Mouse (Mus musculus): ENCODE results near the gene Pxn.

The Pxn gene

DNA sequence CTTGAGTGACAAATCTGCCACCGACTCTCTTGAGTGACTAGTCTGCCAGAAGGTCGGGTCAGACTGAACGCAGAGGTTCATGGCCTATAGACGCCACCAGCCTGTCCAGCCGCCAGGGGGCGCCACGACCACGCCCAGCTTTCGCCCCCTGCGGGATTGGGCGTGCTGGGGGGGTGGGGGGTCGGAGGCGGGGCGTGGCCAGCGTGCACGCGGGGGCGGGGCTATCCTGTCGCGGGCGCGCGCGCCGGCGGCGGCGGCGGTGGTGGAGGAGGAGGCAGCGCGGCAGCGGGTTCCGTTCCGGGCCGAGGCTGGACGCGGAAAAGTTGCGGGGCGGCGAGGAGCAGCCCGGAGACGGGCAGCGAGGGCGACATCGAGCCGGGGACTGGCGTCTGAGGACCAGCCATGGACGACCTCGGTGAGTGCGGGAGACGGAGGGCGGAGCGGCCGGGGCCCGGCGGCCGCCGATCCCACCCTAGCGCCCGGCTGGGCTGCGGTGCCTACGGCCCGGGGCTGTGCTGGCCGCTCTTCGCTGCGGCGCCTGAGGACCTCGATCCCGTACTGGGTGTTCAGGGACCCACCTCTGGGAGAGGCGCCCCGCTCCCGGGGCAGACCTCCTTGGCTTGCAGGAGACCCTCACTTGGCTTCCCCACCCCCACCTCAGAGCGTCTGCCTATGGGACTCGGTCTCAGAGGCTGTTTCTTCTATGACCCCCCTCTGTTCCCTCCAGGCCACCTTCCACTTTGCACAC, at the start of gene Pxn:
Pxn (plus strand) TSS at position 223 of the 748 bp plus-strand sequence.
- peak; percentile 86 for DNase-seq (ENCODE audit: low read depth, low spot score)

DNA sequence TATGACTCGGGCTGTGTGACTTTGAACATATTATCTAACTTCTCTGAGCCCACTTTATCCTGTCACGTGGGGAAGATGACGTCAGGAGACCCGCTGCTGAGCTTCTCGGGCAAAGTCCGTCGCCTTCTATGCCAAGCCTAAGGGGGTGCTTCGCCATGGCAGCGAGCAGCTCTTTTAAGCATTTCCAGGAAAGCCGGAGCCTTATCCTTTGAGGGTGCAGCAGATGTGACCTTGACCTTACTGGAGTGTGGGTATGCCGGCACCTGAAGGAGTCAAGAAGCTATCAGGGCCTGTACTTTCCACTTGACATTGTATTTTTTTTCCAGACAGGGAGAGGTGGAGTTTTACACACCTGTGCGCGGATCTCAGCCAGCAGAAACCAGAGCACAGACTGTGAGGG, 47.6 kb upstream of the Pxn start:
- DNase-seq (ENCODE audit: low read depth, low spot score): no peak

DNA sequence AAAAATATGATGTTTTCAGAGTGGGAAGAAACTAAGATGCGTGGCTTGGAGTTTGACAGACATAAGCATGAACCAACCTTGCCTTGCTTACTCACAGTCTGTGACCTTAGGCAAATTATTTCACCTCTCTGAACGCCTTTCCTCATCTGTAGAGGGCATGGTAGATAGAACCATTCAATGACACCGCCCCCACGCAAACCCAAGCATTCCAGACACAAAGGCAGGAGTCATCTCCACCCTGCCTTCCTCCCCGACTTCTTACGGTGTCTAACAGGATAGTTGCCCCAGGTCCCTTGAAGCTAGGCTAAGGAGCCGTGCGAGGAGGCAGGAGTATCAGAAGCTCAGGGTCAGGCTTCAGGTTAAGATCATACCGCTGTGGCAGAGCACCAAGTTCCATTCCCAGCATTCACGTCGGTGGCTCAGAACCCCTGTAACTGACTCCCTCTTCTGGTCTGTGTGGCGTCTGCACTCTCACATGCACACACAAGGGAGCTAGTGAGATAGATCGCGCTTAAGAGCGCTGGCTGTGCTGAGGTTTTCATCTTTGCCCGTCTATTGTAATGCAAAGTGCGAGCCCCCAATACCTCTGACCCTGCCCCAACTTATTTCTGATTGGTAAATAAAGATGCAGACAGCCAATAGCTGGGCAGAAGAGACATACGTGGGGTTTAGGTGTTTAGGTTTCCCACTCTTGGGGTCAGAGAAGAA, 41.9 kb upstream of the Pxn start:
- DNase-seq (ENCODE audit: low read depth, low spot score): no peak

DNA sequence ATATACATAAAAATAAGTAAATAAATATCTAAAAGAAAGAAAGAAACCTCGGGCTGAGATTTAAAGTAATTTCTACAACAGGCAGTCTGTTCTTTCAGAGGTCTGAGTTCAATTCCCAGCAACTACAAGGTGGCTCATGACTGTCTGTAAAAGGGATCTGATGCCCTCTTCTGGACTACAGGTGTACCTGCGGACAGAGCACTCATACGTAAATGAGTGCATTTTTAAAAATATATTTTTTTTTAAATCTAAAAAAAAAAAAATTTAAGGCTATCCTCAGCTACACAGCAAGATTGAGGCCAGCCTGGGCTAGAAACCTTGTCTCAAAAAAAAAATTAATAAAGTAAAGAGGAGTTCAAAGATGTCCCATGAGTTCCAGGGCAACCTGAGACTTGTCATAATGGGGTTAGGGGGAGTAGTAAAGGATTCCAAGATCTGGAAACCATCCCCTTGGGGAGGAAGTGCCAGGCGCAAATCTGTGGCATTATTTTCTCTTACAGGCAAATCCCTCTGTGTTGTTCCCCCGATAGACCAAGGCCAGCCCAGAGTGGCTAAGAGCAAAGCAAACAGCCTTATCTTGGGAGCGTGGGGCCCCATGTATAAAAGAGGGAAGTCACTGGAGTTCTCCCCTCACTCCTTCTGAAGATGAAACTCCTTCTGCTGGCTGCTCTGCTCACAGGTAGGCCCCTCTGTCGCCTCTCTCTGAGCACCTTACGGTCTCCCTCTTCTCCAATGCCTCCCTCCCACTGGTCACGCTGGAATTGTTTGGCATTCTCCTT, 40.6 kb upstream of the Pxn start, which contains the start of gene Pla2g1b:
Pla2g1b (plus strand) TSS at position 621 of the 779 bp plus-strand sequence.
- DNase-seq (ENCODE audit: low read depth, low spot score): peak; percentile 52

DNA sequence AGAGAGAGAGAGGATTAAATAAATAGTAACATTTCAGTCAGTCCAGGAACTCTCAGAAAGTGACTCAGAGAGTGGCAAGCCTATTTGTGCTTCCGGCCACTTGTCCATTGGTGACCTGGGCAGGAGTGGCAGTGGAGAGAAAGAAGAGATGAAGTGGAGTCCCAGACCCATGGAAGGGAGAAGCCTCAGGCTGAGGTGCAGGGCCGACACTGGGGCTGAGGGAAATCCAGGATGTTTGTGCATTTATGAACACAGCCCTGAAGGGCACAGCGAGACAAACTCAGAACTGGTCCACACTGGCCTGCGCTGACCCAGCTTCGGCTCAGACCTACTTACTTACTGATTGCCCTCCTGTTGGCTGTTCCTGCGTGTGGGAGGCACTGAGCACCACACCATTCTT, 36.7 kb upstream of the Pxn start:
- DNase-seq (ENCODE audit: low read depth, low spot score): no peak

DNA sequence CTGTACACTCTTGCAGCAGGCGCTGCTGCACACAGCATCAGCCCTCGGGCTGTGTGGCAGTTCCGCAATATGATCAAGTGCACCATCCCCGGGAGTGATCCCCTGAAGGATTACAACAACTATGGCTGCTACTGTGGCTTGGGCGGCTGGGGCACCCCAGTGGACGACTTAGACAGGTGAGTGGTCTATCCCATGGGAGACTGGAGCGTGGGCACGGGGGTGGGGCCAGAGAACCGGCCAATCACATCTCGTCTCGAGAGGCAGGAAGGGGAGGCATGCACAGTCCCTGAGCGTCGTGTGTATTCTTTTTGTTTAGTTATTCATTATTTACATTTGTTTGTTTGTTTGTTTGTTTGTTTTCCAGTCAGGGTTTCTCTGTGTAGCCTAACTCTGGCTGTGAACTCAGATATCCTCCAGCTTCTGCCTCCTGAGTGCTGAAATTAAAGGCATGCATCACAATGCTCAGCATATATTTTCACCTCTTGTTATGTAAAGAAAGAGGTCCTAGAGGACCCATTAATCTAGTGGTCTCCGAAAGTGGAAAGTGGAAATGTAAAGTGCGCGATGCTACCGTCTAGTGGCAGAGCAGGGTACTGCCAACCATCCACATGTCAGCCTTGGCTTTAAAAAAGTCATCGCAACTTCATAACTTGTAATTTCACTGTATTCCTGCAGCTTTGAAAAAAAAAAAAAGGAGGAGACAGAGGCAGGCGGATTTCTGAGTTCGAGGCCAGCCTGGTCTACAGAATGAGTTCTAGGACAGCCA, 35.5 kb upstream of the Pxn start:
- peak; percentile 63 for DNase-seq (ENCODE audit: low read depth, low spot score)

DNA sequence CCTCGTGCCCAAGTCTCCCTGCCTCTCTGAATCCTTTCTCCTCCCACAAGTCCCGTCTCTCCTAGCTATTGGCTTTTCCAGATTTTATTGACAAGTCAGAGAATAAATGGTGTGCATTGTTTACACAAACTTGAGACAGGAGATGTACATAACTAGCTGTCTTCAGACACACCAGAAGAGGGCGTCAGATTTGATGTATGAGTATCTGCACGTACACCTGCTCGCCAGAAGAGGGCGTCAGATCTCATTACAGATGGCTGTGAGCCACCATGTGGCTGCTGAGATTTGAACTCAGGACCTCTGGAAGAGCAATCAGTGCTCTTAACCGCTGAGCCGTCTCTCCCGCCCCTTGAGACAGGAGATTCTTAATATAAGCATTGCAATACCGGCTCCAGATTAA, 33.3 kb upstream of the Pxn start:
- DNase-seq (ENCODE audit: low read depth, low spot score): no peak

DNA sequence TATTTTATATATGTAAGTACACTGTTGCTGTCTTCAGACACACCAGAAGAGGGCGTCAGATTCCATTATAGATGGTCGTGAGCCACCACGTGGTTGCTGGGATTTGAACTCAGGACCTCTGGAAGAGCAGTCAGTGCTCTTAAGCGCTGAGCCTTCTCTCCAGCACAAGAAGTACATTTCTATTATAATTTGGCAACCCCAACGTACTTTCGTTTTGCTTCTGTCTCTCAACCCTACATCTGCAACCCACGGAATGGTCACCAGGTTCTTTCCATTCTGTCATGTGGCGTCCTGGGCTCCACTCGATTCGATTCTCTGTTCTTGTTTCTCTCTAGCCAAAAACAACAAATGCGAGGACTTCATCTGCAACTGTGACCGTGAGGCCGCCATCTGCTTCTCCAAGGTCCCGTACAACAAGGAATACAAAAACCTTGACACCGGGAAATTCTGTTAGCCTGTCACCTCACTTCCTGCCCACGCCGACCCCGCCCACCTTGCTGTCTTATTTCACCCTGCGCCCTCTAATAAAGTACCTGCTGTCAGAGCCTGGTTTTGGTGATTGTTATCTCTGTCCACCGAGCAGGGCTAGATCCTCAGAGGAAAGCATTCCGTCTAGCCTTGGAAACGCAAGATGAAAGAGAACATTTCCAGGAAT, 32.2 kb upstream of the Pxn start:
- DNase-seq (ENCODE audit: low read depth, low spot score): no peak

DNA sequence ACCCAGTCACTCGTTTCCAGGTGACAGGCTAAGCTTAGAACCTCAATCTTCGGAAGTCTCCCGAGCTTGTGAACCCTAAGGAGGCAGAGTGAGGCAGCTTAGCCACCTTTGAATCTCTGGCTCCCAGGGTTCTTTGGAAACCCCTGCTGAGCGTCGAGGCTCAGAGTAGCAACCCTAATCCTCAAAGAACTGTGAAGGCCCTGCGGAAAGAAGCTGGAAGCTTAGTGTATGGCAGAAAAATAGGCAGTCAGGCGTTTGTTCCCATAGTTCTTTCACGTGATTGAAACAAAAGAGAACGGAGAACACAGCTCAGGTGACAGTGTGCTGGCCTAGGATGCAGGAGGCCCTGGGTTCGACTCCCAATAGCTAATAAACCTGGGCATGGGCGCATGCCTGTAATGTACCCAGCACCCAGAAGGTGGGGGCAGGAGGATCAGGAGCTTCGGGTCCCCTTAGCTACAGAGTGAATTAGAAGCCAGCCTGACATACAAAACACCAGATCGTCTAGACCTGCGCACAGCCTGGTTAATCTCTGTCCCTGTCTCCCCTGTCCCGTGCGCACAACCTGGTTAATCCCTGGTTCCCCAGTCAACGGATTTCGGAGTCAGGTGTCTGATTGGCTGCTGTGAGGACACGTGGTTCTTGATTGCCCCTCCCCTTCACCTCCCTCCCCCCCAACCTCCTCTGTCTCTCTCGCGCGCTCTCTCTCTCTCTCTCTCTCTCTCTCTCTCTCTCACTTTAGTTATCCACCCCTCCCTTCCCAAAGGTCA, 31.0 kb upstream of the Pxn start:
- DNase-seq (ENCODE audit: low read depth, low spot score): no peak

DNA sequence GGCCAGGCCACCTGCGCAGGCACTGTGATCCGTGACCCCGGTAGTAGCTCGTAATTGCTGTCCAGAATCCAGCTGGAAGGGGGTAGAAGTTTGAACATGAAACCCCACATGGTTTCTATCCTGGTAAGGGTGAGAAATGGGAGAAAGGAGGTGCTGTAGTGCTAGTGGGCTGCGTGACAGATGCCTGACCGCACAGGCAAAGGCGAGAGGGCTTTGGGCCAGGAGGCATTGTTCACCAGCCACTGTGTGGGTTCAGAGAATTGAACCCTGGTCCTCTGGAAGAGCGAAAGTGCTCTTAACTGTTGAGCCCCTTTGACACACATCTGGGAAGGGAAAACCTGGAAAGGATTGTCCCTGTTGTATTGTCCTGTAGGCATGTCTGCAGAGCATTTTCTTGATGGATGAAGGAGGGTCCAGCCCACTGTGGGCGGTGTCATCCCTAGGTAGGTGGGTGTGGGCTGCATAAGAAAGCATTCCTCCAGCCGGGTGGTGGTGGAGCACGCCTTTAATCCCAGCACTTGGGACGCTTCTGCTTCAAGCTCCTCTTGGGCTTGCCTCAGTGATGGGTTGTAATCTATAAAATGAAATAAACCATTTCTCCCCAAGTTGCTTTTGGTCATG, 30.3 kb upstream of the Pxn start:
- DNase-seq (ENCODE audit: low read depth, low spot score): no peak

DNA sequence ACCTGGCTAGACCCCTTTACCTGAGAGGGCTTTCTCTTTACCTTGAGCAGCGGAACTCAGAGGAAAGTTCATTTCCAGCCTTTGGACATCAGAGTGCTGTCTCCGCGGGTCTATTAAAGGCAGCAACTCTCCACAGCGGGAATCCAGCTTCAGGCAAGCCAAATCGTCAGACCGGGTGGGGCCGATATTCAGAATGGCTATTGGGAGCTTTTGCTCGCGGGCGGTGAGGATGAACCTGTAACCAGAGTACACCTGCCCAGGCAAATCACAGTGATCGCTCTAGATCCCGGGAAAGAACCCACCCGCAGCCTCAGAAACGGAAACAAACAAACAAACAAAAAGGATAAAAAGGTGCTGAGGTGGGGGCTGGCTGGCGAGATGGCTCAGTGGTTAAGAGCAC, 26.9 kb upstream of the Pxn start:
- no peak for DNase-seq (ENCODE audit: low read depth, low spot score)

DNA sequence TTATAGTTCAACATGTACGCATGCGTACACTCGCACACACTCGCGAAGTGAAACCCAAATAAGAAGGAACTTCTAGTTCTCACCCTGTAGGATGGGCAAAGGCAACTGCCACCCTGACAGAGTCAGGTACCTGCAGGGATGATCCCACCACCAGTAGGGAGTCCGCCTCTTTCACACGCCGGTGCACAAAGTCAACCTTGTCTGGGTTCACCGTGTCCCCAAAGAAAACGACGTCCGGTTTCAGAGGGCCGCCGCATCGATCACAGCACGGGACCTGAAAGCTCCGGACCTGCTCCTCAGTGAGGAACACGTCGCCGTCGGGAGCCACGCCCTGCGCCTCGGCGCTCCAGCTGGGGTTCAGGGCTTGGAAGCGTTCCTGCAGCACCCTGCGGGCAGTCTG, 26.4 kb upstream of the Pxn start:
- DNase-seq (ENCODE audit: low read depth, low spot score): no peak

DNA sequence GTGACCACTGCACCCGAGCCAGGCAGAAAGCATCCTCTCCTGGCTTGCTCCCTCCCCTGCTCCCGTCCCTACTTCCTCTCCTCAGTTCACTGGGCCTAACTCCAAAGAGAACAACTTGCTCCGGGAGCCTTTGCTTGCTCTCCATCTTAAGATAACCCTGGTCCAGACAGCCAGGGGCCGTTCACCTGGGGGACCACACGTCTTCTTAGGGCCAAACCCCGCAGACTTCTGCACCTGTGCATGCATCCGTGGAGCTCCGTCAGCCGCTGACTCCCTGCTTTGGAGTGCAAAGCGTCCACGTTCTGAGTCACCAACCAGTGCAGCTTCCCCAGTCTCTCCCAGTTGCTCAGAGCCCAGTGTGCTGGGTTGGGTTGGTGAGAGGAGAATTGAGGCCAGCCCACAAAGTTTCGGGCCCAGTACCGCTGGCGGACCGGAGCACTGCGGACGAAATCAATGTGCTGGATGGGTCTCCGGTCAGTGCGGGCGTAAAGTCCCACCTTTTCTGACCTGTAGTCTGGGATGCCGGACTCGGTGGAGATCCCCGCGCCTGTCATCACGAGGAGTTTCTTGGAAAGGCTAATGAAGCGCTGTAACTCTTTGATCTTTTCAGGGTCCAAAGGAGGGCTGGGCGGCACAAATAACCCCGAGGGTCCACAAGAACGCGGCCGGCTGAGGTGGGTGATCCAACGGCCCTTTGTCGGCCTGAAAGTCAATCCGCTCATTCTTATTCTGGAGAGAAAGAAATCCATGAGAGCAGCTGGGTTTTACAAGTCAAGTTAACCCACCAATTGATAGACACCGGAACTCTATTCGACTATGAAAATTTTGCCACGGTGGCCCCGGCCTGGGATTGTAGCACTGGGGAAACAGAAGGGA, 23.8 kb upstream of the Pxn start:
- DNase-seq (ENCODE audit: low read depth, low spot score): no peak

DNA sequence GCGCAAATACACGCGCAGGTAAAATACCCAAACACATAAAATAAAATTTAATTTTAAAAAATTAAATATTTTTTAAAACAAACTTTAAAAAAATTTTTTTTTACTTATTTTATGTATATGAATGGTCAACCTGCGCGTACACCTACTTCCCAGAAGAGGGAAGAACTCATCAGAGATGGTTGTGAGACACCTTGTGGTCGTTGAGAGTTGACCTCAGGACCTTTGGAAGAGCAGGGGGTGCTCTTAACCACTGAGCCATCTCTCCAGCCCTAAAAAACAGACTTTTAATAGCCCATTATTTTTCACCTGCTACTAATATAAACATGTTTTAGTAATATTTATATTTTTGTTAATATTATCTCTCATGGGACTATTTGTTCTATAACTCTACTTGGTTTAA, 23.1 kb upstream of the Pxn start:
- DNase-seq (ENCODE audit: low read depth, low spot score): no peak

DNA sequence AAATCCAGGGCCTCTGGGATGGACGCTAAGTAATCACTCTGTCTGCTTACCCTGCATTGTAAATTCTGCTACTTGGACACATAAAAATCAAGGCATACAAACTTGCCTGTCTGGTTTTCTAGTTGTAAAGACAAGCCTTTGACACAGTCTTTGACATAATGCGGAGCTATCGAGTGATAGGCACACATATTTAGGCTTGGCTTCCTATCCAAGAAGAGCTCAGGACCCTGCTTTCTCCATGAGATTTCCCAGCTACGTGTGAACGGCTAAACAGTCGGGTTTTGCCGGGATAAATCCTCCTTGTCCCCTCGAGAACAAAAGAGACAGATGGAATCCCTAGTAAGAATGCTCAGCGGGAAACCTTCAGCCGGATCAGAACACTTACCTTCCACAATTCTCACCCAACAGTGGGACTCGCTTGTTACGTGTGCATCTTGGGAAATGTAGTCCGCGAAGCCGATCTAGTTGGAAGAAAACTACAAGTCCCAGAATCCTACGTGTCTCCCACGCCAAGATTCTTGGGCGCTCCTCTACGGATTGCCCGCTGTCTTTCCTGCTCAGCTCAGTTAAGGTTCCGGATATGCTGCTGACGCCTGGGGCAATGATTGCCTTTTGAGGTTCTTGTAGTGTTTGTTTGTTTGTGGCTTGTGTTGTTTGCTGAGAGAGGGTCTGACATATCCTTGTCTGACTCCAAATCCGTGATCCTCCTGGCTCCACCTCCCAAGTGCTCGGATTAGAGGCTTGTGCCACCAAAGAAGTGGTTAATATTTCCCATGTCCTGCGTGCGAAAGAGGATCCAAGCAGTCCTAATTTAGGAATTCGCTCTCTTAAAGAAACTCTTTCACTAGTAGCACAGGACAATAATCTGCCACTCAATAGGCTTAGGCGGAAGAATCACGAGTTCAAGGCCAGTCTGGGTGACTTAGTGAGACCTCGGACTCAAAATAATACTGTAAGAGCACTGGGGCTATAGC, 22.2 kb upstream of the Pxn start, which contains the start of gene Sirt4:
Sirt4 (minus strand) TSS at position 779 of the 974 bp plus-strand sequence.
- peak; percentile 99 for DNase-seq (ENCODE audit: low read depth, low spot score)

DNA sequence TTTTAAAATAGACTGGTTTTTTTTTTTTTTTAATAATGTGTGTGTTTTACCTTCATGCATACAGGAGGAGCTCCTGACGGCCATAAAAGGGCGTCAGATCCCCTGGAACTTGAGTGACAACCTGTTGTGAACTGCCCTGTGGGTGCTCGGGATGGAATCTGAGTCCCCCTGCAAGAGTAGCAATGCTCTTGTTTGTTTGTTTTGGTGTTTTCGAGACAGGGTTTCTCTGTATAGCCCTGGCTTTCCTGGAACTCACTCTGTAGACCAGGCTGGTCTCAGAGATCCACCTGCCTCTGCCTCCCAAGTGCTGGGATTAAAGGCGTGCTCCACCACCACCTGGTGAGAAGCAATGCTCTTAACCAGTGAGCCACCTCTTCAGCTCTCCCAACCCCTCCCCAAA, 21.5 kb upstream of the Pxn start:
- no peak for DNase-seq (ENCODE audit: low read depth, low spot score)

DNA sequence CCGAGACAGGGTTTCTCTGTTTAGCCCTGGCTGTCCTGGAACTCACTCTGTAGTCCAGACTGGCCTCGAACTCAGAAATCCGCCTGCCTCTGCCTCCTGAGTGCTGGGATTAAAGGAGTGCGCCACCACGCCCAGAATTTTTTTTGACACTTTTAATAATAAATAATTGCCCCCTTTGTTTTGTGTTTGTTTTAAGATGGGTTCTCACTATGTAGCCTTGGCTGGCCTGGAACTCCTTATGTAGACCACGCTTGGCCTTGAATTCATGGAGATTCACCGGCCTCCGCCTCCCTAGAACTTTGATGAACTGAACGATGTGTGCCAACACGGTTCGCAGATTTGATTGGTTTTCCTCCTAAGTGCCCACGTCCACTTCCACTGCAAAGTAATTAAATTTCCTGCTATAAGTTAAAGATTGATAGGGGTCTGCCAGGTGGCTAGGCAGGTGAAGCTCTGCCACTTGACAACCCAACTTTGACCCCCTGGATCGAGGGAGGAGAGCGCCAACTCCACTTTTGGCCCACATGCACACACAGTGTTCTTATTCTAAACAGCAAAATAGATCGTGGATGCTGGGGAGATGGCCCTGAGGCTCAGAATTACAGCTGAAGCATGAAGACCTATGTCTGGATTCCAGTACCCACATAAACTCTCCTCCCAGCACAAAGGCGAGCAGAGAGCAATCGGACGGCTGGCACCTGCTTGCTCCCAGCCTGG, 20.8 kb upstream of the Pxn start:
- DNase-seq (ENCODE audit: low read depth, low spot score): no peak
